Mouse (Mus musculus): Measurements from ENCODE around the gene Zbtb38.
"Not testable (repeated sequence)": the region's sequence is repeated elsewhere in the genome, so short reads cannot be mapped to it uniquely, and the experiment has no call there.

The Zbtb38 gene

GRCm38 (mm10) chr9:96652763-96653162 is 99.9 kb downstream of the Zbtb38 start:
- in situ Hi-C loops (cut with MboI; ENCODE audit: unreplicated experiment in 2 of 2): loop anchor here (5.0 to 25.0 kb wide), 3 partner anchors 75 to 365 kb away; no protein-coding TSS in a partner anchor

- in situ Hi-C loops (cut with MboI; ENCODE audit: unreplicated experiment in 2 of 2): loop anchor here (5.0 to 25.0 kb wide), 3 partner anchors 74 to 364 kb away; no protein-coding TSS in a partner anchor
These were observed 101.8 kb downstream of the Zbtb38 start for GRCm38 (mm10) chr9:96650807-96651206.

- in situ Hi-C loops (cut with MboI; ENCODE audit: unreplicated experiment in 2 of 2): loop anchor here (5.0 to 25.0 kb wide), 3 partner anchors 73 to 363 kb away; no protein-coding TSS in a partner anchor
These were observed 102.7 kb downstream of the Zbtb38 start for GRCm38 (mm10) chr9:96649924-96650323.

GRCm38 (mm10) chr9:96649362-96649761 is 103.3 kb downstream of the Zbtb38 start:
- in situ Hi-C loops (cut with MboI; ENCODE audit: unreplicated experiment in 2 of 2): no loop called here

GRCm38 (mm10) chr9:96646668-96647295 is 105.8 kb downstream of the Zbtb38 start:
- in situ Hi-C loops (cut with MboI; ENCODE audit: unreplicated experiment in 2 of 2): no loop called here

GRCm38 (mm10) chr9:96644840-96645239 is 107.8 kb downstream of the Zbtb38 start:
- in situ Hi-C loops (cut with MboI; ENCODE audit: unreplicated experiment in 2 of 2): no loop called here

GRCm38 (mm10) chr9:96644002-96644401 is 108.6 kb downstream of the Zbtb38 start:
- in situ Hi-C loops (cut with MboI; ENCODE audit: unreplicated experiment in 2 of 2): not testable (repeated sequence)

GRCm38 (mm10) chr9:96639451-96639850 is 113.2 kb downstream of the Zbtb38 start:
- in situ Hi-C loops (cut with MboI; ENCODE audit: unreplicated experiment in 2 of 2): no loop called here

GRCm38 (mm10) chr9:96638508-96638907 is 114.1 kb downstream of the Zbtb38 start:
- in situ Hi-C loops (cut with MboI; ENCODE audit: unreplicated experiment in 2 of 2): no loop called here

- in situ Hi-C loops (cut with MboI; ENCODE audit: unreplicated experiment in 2 of 2): no loop called here
These were observed 115.5 kb downstream of the Zbtb38 start for GRCm38 (mm10) chr9:96637157-96637548.

- in situ Hi-C loops (cut with MboI; ENCODE audit: unreplicated experiment in 2 of 2): no loop called here
These were observed 116.0 kb downstream of the Zbtb38 start for GRCm38 (mm10) chr9:96636423-96637156.

- in situ Hi-C loops (cut with MboI; ENCODE audit: unreplicated experiment in 2 of 2): no loop called here
These were observed 116.7 kb downstream of the Zbtb38 start for GRCm38 (mm10) chr9:96635899-96636298.

GRCm38 (mm10) chr9:96635176-96635575 is 117.5 kb downstream of the Zbtb38 start:
- in situ Hi-C loops (cut with MboI; ENCODE audit: unreplicated experiment in 2 of 2): no loop called here

- in situ Hi-C loops (cut with MboI; ENCODE audit: unreplicated experiment in 2 of 2): no loop called here
These were observed 118.9 kb downstream of the Zbtb38 start for GRCm38 (mm10) chr9:96633771-96634170.

All from v-Abl transformed pro-B cells (cell line).